Mouse (Mus musculus) liver, adult 2 months (tissue): ENCODE measurements around the gene Mns1.

Experiments
- CTCF ChIP-seq: fragments of 200-500 bp; IDR thresholded peaks from 2 replicates; pipeline ENCODE4 v1.5.1; 2011; ENCODE audit warnings: low read depth, low read length, control low read depth
- POLR2A ChIP-seq: fragments of 200-500 bp; IDR thresholded peaks from 2 replicates; pipeline ENCODE4 v1.6.1; 2011; ENCODE audit warnings: low read length, control low read depth; ENCODE audit not compliant: insufficient read depth; ENCODE audit errors: extremely low read depth

DNA sequence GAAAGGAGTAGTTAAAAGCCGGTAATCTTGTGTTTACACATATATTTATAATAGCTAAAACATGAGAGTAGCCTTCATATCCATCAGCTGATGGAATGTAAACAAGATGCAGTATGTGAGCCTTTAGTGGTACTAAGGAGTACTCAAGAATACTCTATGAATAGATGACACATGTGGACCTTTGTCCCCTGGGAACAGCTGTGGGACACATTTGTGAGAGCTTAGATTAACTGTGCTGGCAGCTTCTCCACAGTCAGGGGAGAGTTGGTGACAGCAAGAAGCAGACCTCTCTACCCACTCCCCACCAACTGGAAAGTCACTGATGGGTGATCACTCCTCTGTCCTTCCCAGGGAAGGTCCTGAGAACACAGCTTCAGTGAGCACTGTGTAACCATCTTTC, 12.6 kb downstream of the Mns1 start:
- TF ChIP-seq CTCF (no peak), POLR2A (no peak)
